Mouse (Mus musculus): ENCODE measurements around the gene Mrpl20. TPM values are rescaled to one million over a fixed set of nuclear protein-coding genes. Genes with fewer than 3 reads are reported as not detected.

The Mrpl20 gene
- polyA plus RNA-seq, 1 experiment from 2014 or later = 212 TPM

- no peak for TF ChIP-seq CTCF (IDR thresholded peaks at IDR 0.05; ENCODE audit: low read depth)
- WGBS = 25% methylated on average over 16 of the region's 16 CpGs
- no peaks in the 10 kb centered on the region for H3K9me3 ChIP-seq (ENCODE audit: control insufficient read depth)
- ATAC-seq = peak; percentile 62
- H3K27ac ChIP-seq (ENCODE audit: low read depth, low read length) = peak within 1 kb of the TSS; percentile 74
- H3K9ac ChIP-seq (ENCODE audit: low read depth, low read length) = peak within 1 kb of the TSS; percentile 58
- no peaks in the 10 kb centered on the region for H3K4me1 ChIP-seq (replicated peaks; ENCODE audit: control insufficient read depth, insufficient read depth, low read length)
- peak within 1 kb of the TSS; percentile 50 for H3K4me3 ChIP-seq (ENCODE audit: low read depth, low read length)
- peak within 1 kb of the TSS; percentile 87 for H3K4me2 ChIP-seq (replicated peaks; ENCODE audit: low read depth)
- peaks cover 9% of the 10 kb centered on the region; the same call in 1 of the 2 replicates for H3K36me3 ChIP-seq (ENCODE audit: control insufficient read depth, insufficient read depth)
- H3K27me3 ChIP-seq (replicated peaks; ENCODE audit: control insufficient read depth, insufficient read depth, low read length) = no peaks in the 10 kb centered on the region
Measured at GRCm38 (mm10) chr4:155839483-155839910, 36.8 kb downstream of the Mrpl20 start, which contains the start of gene Mxra8. Gene Mxra8 (plus strand): TSS chr4:155839680.

GRCm38 (mm10) chr4:155840076-155841002 lies 37.7 kb downstream of the Mrpl20 start:
- Histone ChIP-seq H3K27ac (ENCODE audit: low read depth, low read length) (peak overlapping the region; percentile 74; the same call in 1 of the 2 replicates), H3K36me3 (ENCODE audit: control insufficient read depth, insufficient read depth) (peaks cover 9% of the 10 kb centered on the region; the same call in 1 of the 2 replicates), H3K4me3 (ENCODE audit: low read depth, low read length) (peak overlapping the region; percentile 50), H3K9ac (ENCODE audit: low read depth, low read length) (peak overlapping the region; percentile 58), H3K27me3 (replicated peaks; ENCODE audit: control insufficient read depth, insufficient read depth, low read length) (no peaks in the 10 kb centered on the region), H3K4me2 (replicated peaks; ENCODE audit: low read depth) (peak overlapping the region; percentile 87), H3K4me1 (replicated peaks; ENCODE audit: control insufficient read depth, insufficient read depth, low read length) (no peaks in the 10 kb centered on the region), H3K9me3 (ENCODE audit: control insufficient read depth) (no peaks in the 10 kb centered on the region)
- WGBS = 16% methylated on average over 8 of the region's 8 CpGs
- peak; percentile 4; the same call in 1 of the 2 replicates for ATAC-seq
- no peak for TF ChIP-seq CTCF (IDR thresholded peaks at IDR 0.05; ENCODE audit: low read depth)

GRCm38 (mm10) chr4:155841003-155841454 lies 38.4 kb downstream of the Mrpl20 start:
- peak; percentile 74 for TF ChIP-seq CTCF (IDR thresholded peaks at IDR 0.05; ENCODE audit: low read depth)
- peak overlapping the region; percentile 87 for H3K4me2 ChIP-seq (replicated peaks; ENCODE audit: low read depth)
- under 1% methylated on average over 32 of the region's 32 CpGs for WGBS
- no peaks in the 10 kb centered on the region for H3K9me3 ChIP-seq (ENCODE audit: control insufficient read depth)
- H3K4me3 ChIP-seq (ENCODE audit: low read depth, low read length) = peak overlapping the region; percentile 50
- H3K27me3 ChIP-seq (replicated peaks; ENCODE audit: control insufficient read depth, insufficient read depth, low read length) = no peaks in the 10 kb centered on the region
- peak; percentile 66 for ATAC-seq
- no peaks in the 10 kb centered on the region for H3K4me1 ChIP-seq (replicated peaks; ENCODE audit: control insufficient read depth, insufficient read depth, low read length)
- H3K36me3 ChIP-seq (ENCODE audit: control insufficient read depth, insufficient read depth) = peaks cover 9% of the 10 kb centered on the region; the same call in 1 of the 2 replicates
- peak overlapping the region; percentile 55; the same call in 1 of the 2 replicates for H3K9ac ChIP-seq (ENCODE audit: low read depth, low read length)
- H3K27ac ChIP-seq (ENCODE audit: low read depth, low read length) = 0 out of 2 replicates have a peak overlapping the region, but pooled peaks have one; percentile 2

GRCm38 (mm10) chr4:155841651-155842270 lies 39.1 kb downstream of the Mrpl20 start:
- Histone ChIP-seq H3K4me1 (replicated peaks; ENCODE audit: control insufficient read depth, insufficient read depth, low read length) (no peaks in the 10 kb centered on the region), H3K9ac (ENCODE audit: low read depth, low read length) (no peak overlapping the region), H3K27me3 (replicated peaks; ENCODE audit: control insufficient read depth, insufficient read depth, low read length) (no peaks in the 10 kb centered on the region), H3K4me2 (replicated peaks; ENCODE audit: low read depth) (peak overlapping the region; percentile 87), H3K4me3 (ENCODE audit: low read depth, low read length) (peak overlapping the region; percentile 50), H3K9me3 (ENCODE audit: control insufficient read depth) (no peaks in the 10 kb centered on the region), H3K27ac (ENCODE audit: low read depth, low read length) (no peak overlapping the region), H3K36me3 (ENCODE audit: control insufficient read depth, insufficient read depth) (peaks cover 9% of the 10 kb centered on the region; the same call in 1 of the 2 replicates)
- no peak for TF ChIP-seq CTCF (IDR thresholded peaks at IDR 0.05; ENCODE audit: low read depth)
- ATAC-seq = no peak
- WGBS = 37% methylated on average over 38 of the region's 38 CpGs

- no peaks in the 10 kb centered on the region for H3K27me3 ChIP-seq (replicated peaks; ENCODE audit: control insufficient read depth, insufficient read depth, low read length)
- no peak overlapping the region for H3K4me2 ChIP-seq (replicated peaks; ENCODE audit: low read depth)
- no peaks in the 10 kb centered on the region for H3K9me3 ChIP-seq (ENCODE audit: control insufficient read depth)
- WGBS = 73% methylated on average over 5 of the region's 5 CpGs
- no peak overlapping the region for H3K4me3 ChIP-seq (ENCODE audit: low read depth, low read length)
- no peak for TF ChIP-seq CTCF (IDR thresholded peaks at IDR 0.05; ENCODE audit: low read depth)
- no peaks in the 10 kb centered on the region for H3K4me1 ChIP-seq (replicated peaks; ENCODE audit: control insufficient read depth, insufficient read depth, low read length)
- ATAC-seq = no peak
- no peak overlapping the region for H3K9ac ChIP-seq (ENCODE audit: low read depth, low read length)
- peaks cover 9% of the 10 kb centered on the region; the same call in 1 of the 2 replicates for H3K36me3 ChIP-seq (ENCODE audit: control insufficient read depth, insufficient read depth)
- no peak overlapping the region for H3K27ac ChIP-seq (ENCODE audit: low read depth, low read length)
Measured at GRCm38 (mm10) chr4:155843231-155843630, 40.6 kb downstream of the Mrpl20 start.
